Mouse (Mus musculus): ENCODE measurements around the gene Atg101. TPM values are rescaled to one million over a fixed set of nuclear protein-coding genes. Genes with fewer than 3 reads are reported as not detected.

Atg101 gene
- polyA plus RNA-seq, 1 experiment from 2014 or later, result 69.7 TPM

GRCm38 (mm10) chr15:101256463-101257206 lies 27.4 kb upstream of the Atg101 start:
- Histone ChIP-seq H3K36me3 (no peaks in the 10 kb centered on the region), H3K27ac (no peak overlapping the region), H3K4me1 (peaks cover 38% of the 10 kb centered on the region), H3K4me3 (no peak overlapping the region), H3K27me3 (no peaks in the 10 kb centered on the region), H3K4me2 (no peak overlapping the region), H3K9me3 (no peaks in the 10 kb centered on the region), H3K9ac (no peak overlapping the region)
- no peak for ATAC-seq (ENCODE audit: insufficient number of reproducible peaks, low FRiP score, low TSS enrichment, low read depth)
- WGBS, result 74% methylated on average over 14 of the region's 14 CpGs

- no peak overlapping the region for H3K9ac ChIP-seq
- peaks cover 52% of the 10 kb centered on the region for H3K4me1 ChIP-seq
- no peaks in the 10 kb centered on the region for H3K9me3 ChIP-seq
- ATAC-seq (ENCODE audit: insufficient number of reproducible peaks, low FRiP score, low TSS enrichment, low read depth), result no peak
- no peaks in the 10 kb centered on the region for H3K27me3 ChIP-seq
- no peak overlapping the region for H3K4me2 ChIP-seq
- 83% methylated on average over 11 of the region's 11 CpGs for WGBS
- H3K4me3 ChIP-seq, result no peak overlapping the region
- H3K36me3 ChIP-seq, result no peaks in the 10 kb centered on the region
- H3K27ac ChIP-seq, result no peak overlapping the region
These were observed 25.7 kb upstream of the Atg101 start for GRCm38 (mm10) chr15:101258420-101258819.

GRCm38 (mm10) chr15:101259922-101260321 lies 24.1 kb upstream of the Atg101 start:
- 82% methylated on average over 3 of the region's 3 CpGs for WGBS
- Histone ChIP-seq H3K4me1 (peaks cover 44% of the 10 kb centered on the region), H3K27me3 (no peaks in the 10 kb centered on the region), H3K4me2 (no peak overlapping the region), H3K4me3 (no peak overlapping the region), H3K27ac (peak overlapping the region; percentile 93), H3K36me3 (no peaks in the 10 kb centered on the region), H3K9me3 (no peaks in the 10 kb centered on the region), H3K9ac (no peak overlapping the region)
- no peak for ATAC-seq (ENCODE audit: insufficient number of reproducible peaks, low FRiP score, low TSS enrichment, low read depth)

- no peaks in the 10 kb centered on the region for H3K9me3 ChIP-seq
- H3K4me3 ChIP-seq, result no peak overlapping the region
- no peaks in the 10 kb centered on the region for H3K27me3 ChIP-seq
- peak overlapping the region; percentile 93 for H3K27ac ChIP-seq
- H3K4me2 ChIP-seq, result no peak overlapping the region
- peaks cover 46% of the 10 kb centered on the region for H3K4me1 ChIP-seq
- H3K9ac ChIP-seq, result 0 out of 2 replicates have a peak overlapping the region, but pooled peaks have one; percentile 10
- no peak for ATAC-seq (ENCODE audit: insufficient number of reproducible peaks, low FRiP score, low TSS enrichment, low read depth)
- no peaks in the 10 kb centered on the region for H3K36me3 ChIP-seq
- WGBS, result 48% methylated on average over 10 of the region's 10 CpGs
These were observed 23.7 kb upstream of the Atg101 start for GRCm38 (mm10) chr15:101260387-101260786.

- no peaks in the 10 kb centered on the region for H3K36me3 ChIP-seq
- 0 out of 2 replicates have a peak overlapping the region, but pooled peaks have one; percentile 10 for H3K9ac ChIP-seq
- peak overlapping the region; percentile 29 for H3K4me2 ChIP-seq
- ATAC-seq (ENCODE audit: insufficient number of reproducible peaks, low FRiP score, low TSS enrichment, low read depth), result no peak
- peaks cover 52% of the 10 kb centered on the region for H3K4me1 ChIP-seq
- H3K9me3 ChIP-seq, result no peaks in the 10 kb centered on the region
- 0 out of 2 replicates have a peak overlapping the region, but pooled peaks have one; percentile 5 for H3K4me3 ChIP-seq
- H3K27me3 ChIP-seq, result no peaks in the 10 kb centered on the region
- peak overlapping the region; percentile 93 for H3K27ac ChIP-seq
- WGBS, result 21% methylated on average over 13 of the region's 13 CpGs
These were observed 23.0 kb upstream of the Atg101 start for GRCm38 (mm10) chr15:101260874-101261622.

GRCm38 (mm10) chr15:101262502-101262901 lies 21.6 kb upstream of the Atg101 start:
- no peaks in the 10 kb centered on the region for H3K36me3 ChIP-seq
- H3K27me3 ChIP-seq, result no peaks in the 10 kb centered on the region
- no peak overlapping the region for H3K4me2 ChIP-seq
- no peak overlapping the region for H3K4me3 ChIP-seq
- peak overlapping the region; percentile 93 for H3K27ac ChIP-seq
- ATAC-seq (ENCODE audit: insufficient number of reproducible peaks, low FRiP score, low TSS enrichment, low read depth), result no peak
- H3K4me1 ChIP-seq, result peaks cover 61% of the 10 kb centered on the region
- H3K9me3 ChIP-seq, result no peaks in the 10 kb centered on the region
- no peak overlapping the region for H3K9ac ChIP-seq
- 53% methylated on average over 5 of the region's 5 CpGs for WGBS

GRCm38 (mm10) chr15:101266132-101266963 lies 17.7 kb upstream of the Atg101 start:
- peak; percentile 88 for ATAC-seq (ENCODE audit: insufficient number of reproducible peaks, low FRiP score, low TSS enrichment, low read depth)
- Histone ChIP-seq H3K9ac (peak overlapping the region; percentile 37), H3K4me2 (peak overlapping the region; percentile 96), H3K4me1 (peaks cover 60% of the 10 kb centered on the region), H3K27me3 (no peaks in the 10 kb centered on the region), H3K9me3 (no peaks in the 10 kb centered on the region), H3K4me3 (peak overlapping the region; percentile 58), H3K36me3 (peaks cover 14% of the 10 kb centered on the region), H3K27ac (peak overlapping the region; percentile 85)
- under 1% methylated on average over 56 of the region's 57 CpGs for WGBS

GRCm38 (mm10) chr15:101267053-101268032 lies 16.7 kb upstream of the Atg101 start:
- 2% methylated on average over 25 of the region's 25 CpGs for WGBS

GRCm38 (mm10) chr15:101270101-101270820 lies 13.8 kb upstream of the Atg101 start:
- no peak overlapping the region for H3K4me2 ChIP-seq
- no peak overlapping the region for H3K27ac ChIP-seq
- no peak overlapping the region for H3K9ac ChIP-seq
- H3K9me3 ChIP-seq, result no peaks in the 10 kb centered on the region
- peaks cover 38% of the 10 kb centered on the region for H3K4me1 ChIP-seq
- H3K4me3 ChIP-seq, result no peak overlapping the region
- 91% methylated on average over 29 of the region's 29 CpGs for WGBS
- H3K36me3 ChIP-seq, result peaks cover 45% of the 10 kb centered on the region
- no peak for ATAC-seq (ENCODE audit: insufficient number of reproducible peaks, low FRiP score, low TSS enrichment, low read depth)
- no peaks in the 10 kb centered on the region for H3K27me3 ChIP-seq

More at GRCm38 (mm10) chr15:101267053-101268032, 16.7 kb upstream of the Atg101 start:
- peaks cover 50% of the 10 kb centered on the region for H3K4me1 ChIP-seq
- peak overlapping the region; percentile 85 for H3K27ac ChIP-seq
- H3K4me3 ChIP-seq, result peak overlapping the region; percentile 58
- peak overlapping the region; percentile 37 for H3K9ac ChIP-seq
- peaks cover 23% of the 10 kb centered on the region for H3K36me3 ChIP-seq
- H3K9me3 ChIP-seq, result no peaks in the 10 kb centered on the region
- H3K4me2 ChIP-seq, result peak overlapping the region; percentile 96
- peak; percentile 5; the same call in 1 of the 2 replicates for ATAC-seq (ENCODE audit: insufficient number of reproducible peaks, low FRiP score, low TSS enrichment, low read depth)
- no peaks in the 10 kb centered on the region for H3K27me3 ChIP-seq

GRCm38 (mm10) chr15:101271107-101271506 lies 13.0 kb upstream of the Atg101 start:
- no peak overlapping the region for H3K4me2 ChIP-seq
- no peaks in the 10 kb centered on the region for H3K27me3 ChIP-seq
- H3K4me3 ChIP-seq, result no peak overlapping the region
- H3K9me3 ChIP-seq, result no peaks in the 10 kb centered on the region
- no peak overlapping the region for H3K27ac ChIP-seq
- peaks cover 45% of the 10 kb centered on the region for H3K36me3 ChIP-seq
- peaks cover 31% of the 10 kb centered on the region for H3K4me1 ChIP-seq
- no peak for ATAC-seq (ENCODE audit: insufficient number of reproducible peaks, low FRiP score, low TSS enrichment, low read depth)
- no peak overlapping the region for H3K9ac ChIP-seq
- WGBS, result 48% methylated on average over 3 of the region's 3 CpGs

All from limb, embryonic 15.5 days (tissue).